ENCODE assay signal across 14 mouse cellular contexts in genomic region chr6:28826689-28827389, GRCm38 (mm10). TPM values are rescaled to one million over a fixed set of nuclear protein-coding genes. Genes with fewer than 3 reads are reported as not detected.
A peak's percentile ranks its signal among the peaks of the same experiment; 100 is the strongest.
DNase-seq lines count a peak whose midpoint lies in the region; ATAC-seq and TF ChIP-seq lines count a peak whose summit lies in the region.
"Had no signal": no experiment of that assay in that cellular context is flagged by ENCODE, and none has a peak within 500 bp of the region (broad histone marks: within the 10 kb centered on the region; RNA-seq: fewer than 3 reads in every experiment).

No protein-coding gene starts in this region.

- ATAC-seq in forebrain, embryonic 14.5 days = no peak
- ATAC-seq in midbrain, embryonic 12.5 days (ENCODE audit: low FRiP score, low read depth) = no peak
- no peak for ATAC-seq in CD4-positive, CD25-positive, alpha-beta regulatory T cell, adult 4 months
- ATAC-seq: liver, embryonic 12.5 days had no signal

- no peaks in the 10 kb centered on the region; the same call in 1 of the 2 replicates for H3K36me3 ChIP-seq in ES-E14 (ENCODE audit: control insufficient read depth, insufficient read depth, low read length, poor library complexity, severe bottlenecking)
- peaks cover 13% of the 10 kb centered on the region; the same call in 1 of the 2 replicates for H3K36me3 ChIP-seq in forebrain, embryonic 14.5 days (ENCODE audit: control insufficient read depth, insufficient read depth, low read length)
- H3K36me3 ChIP-seq in midbrain, embryonic 12.5 days = peaks cover 9% of the 10 kb centered on the region
- H3K36me3 ChIP-seq: embryonic facial prominence, embryonic 13.5 days; heart, embryonic 15.5 days had no signal

- no peak overlapping the region for H3K27ac ChIP-seq in ES-E14 (ENCODE audit: insufficient read depth, low read depth, low read length, poor library complexity, severe bottlenecking)
- no peak overlapping the region for H3K27ac ChIP-seq in forebrain, embryonic 14.5 days (ENCODE audit: low read depth, low read length)
- peak overlapping the region; percentile 40 for H3K27ac ChIP-seq in midbrain, embryonic 12.5 days (replicated peaks)
- H3K27ac ChIP-seq: embryonic facial prominence, embryonic 13.5 days; gastrocnemius, adult 2 months; heart, embryonic 15.5 days; liver, embryonic 12.5 days had no signal

- H3K4me3 ChIP-seq in ES-E14 (ENCODE audit: insufficient read depth in 1 of 2, low read depth in 1 of 2, low read length in 2 of 2, poor library complexity in 1 of 2, severe bottlenecking in 1 of 2) = no peak overlapping the region
- peak overlapping the region; percentile 29 for H3K4me3 ChIP-seq in forebrain, embryonic 14.5 days (ENCODE audit: low read depth, low read length)
- peak overlapping the region; percentile 21 for H3K4me3 ChIP-seq in midbrain, embryonic 12.5 days
- H3K4me3 ChIP-seq: embryonic facial prominence, embryonic 13.5 days; gastrocnemius, adult 2 months; heart, embryonic 15.5 days; liver, embryonic 12.5 days had no signal

- peaks cover 0 to 8% of the 10 kb centered on the region in 2 experiments; a peak in 2 of 4 replicates for H3K4me1 ChIP-seq in ES-E14 (ENCODE audit: control insufficient read depth in 2 of 2, insufficient read depth in 2 of 2, low read length in 2 of 2, poor library complexity in 1 of 2)
- H3K4me1 ChIP-seq in forebrain, embryonic 14.5 days (ENCODE audit: control insufficient read depth, insufficient read depth, low read length) = peaks cover 51% of the 10 kb centered on the region
- H3K4me1 ChIP-seq in midbrain, embryonic 12.5 days = peaks cover 62% of the 10 kb centered on the region

- no peak overlapping the region for H3K9ac ChIP-seq in ES-E14 (ENCODE audit: insufficient read depth, low read depth, low read length, poor library complexity, severe bottlenecking)
- peak overlapping the region; percentile 29; the same call in 1 of the 2 replicates for H3K9ac ChIP-seq in forebrain, embryonic 14.5 days (ENCODE audit: low read length)
- H3K9ac ChIP-seq in midbrain, embryonic 12.5 days (replicated peaks) = peak overlapping the region; percentile 34; the same call in 1 of the 2 replicates
- H3K9ac ChIP-seq: embryonic facial prominence, embryonic 13.5 days; heart, embryonic 15.5 days; liver, embryonic 12.5 days had no signal

- DNase-seq in cerebellum, adult 8-10 months = peak; percentile 26
- no peak for DNase-seq in cerebellum, adult 9-10 months
- DNase-seq in ES-E14 (ENCODE audit: low read depth, low spot score) = no peak
- peak; percentile 42 for DNase-seq in forebrain, embryonic 14.5 days (ENCODE audit: low spot score)
- no peak for DNase-seq in heart, adult 8-10 months (ENCODE audit: low spot score)
- no peak for DNase-seq in spleen, adult 18-20 months
- DNase-seq: gastrocnemius, adult 2 months; kidney, adult 18-20 months had no signal

- peak overlapping the region; percentile 96 for H3K4me2 ChIP-seq in forebrain, embryonic 14.5 days (ENCODE audit: low read length)
- H3K4me2 ChIP-seq in midbrain, embryonic 12.5 days (replicated peaks) = peak overlapping the region; percentile 99
- H3K4me2 ChIP-seq: embryonic facial prominence, embryonic 13.5 days; heart, embryonic 15.5 days; liver, embryonic 12.5 days had no signal

- in situ Hi-C loops in ES-E14 (cut with MboI; ENCODE audit: low sequenced_read_pairs in 2 of 2, unreplicated experiment in 2 of 2) = no loop called here

- WGBS in forebrain, embryonic 14.5 days = 50% methylated on average over 9 of the region's 9 CpGs
- 61% methylated on average over 9 of the region's 9 CpGs for WGBS in midbrain, embryonic 12.5 days

- H3K27me3 ChIP-seq in forebrain, embryonic 14.5 days (replicated peaks; ENCODE audit: control insufficient read depth, insufficient read depth, low read length) = no peaks in the 10 kb centered on the region
- H3K27me3 ChIP-seq in midbrain, embryonic 12.5 days = peaks cover 16% of the 10 kb centered on the region

- H3K9me3 ChIP-seq in ES-E14 (ENCODE audit: control insufficient read depth, insufficient read depth, low read depth, low read length) = no peaks in the 10 kb centered on the region
- no peaks in the 10 kb centered on the region for H3K9me3 ChIP-seq in forebrain, embryonic 14.5 days (replicated peaks; ENCODE audit: control insufficient read depth, low read length)
- H3K9me3 ChIP-seq in midbrain, embryonic 12.5 days = no peaks in the 10 kb centered on the region
- H3K9me3 ChIP-seq: embryonic facial prominence, embryonic 13.5 days; heart, embryonic 15.5 days; liver, embryonic 12.5 days had no signal

TF ChIP-seq in ES-E14, 5 proteins besides CTCF, POLR2A, EP300 and RAD21:
- no peak for TF ChIP-seq CHD2 (IDR thresholded peaks at IDR 0.05; ENCODE audit: low read depth, low read length)
- 0 out of 2 replicates have a peak, but pooled peaks have one; percentile 35 for TF ChIP-seq MAFK (IDR thresholded peaks at IDR 0.05; ENCODE audit: insufficient read depth, low read depth, low read length)
- TF ChIP-seq ZC3H11A (IDR thresholded peaks at IDR 0.05; ENCODE audit: borderline replicate concordance, low read depth, low read length) = no peak
- no peak for TF ChIP-seq HCFC1 (IDR thresholded peaks at IDR 0.05; ENCODE audit: borderline replicate concordance, insufficient read depth, low read length)
- no peak for TF ChIP-seq ZNF384 (IDR thresholded peaks at IDR 0.05; ENCODE audit: low read depth, low read length)

RNA-seq across cellular contexts. Expression of gene Lrrc4, which starts 4.7 kb away (rescaled TPM):
- 0.85 and 1.2 TPM in 2 replicates for total RNA-seq in ES-E14 (2012; rRNA removed)
- 5.8 and 7.6 TPM in 2 replicates for polyA plus RNA-seq in forebrain, embryonic 14.5 days (2014; fragmentation: Nextera tagmentation; extraction: Ambion mirVana)
- polyA plus RNA-seq in midbrain, embryonic 12.5 days (2016; fragmentation: Nextera tagmentation; extraction: Ambion mirVana) = 3.8 TPM in 2 replicates
- under 1 TPM; 0.62 to 0.98 (median 0.76) TPM for total RNA-seq in heart, adult 8-10 months (2022)
- polyA plus RNA-seq in CD4-positive, CD25-positive, alpha-beta regulatory T cell, adult 4 months (2017; shearing (Covaris generic)) = under 1 TPM; 0.16 to 0.51 TPM
- total RNA-seq: monocyte, adult 5-6 weeks had no signal

Comparison
In these comparisons a context has a peak if more than half of its experiments do, and no peak if none do; other contexts are left out.
1. DNase-seq: peak in cerebellum, adult 8-10 months (single experiment) and forebrain, embryonic 14.5 days (single experiment); none in cerebellum, adult 9-10 months (single experiment), ES-E14 (single experiment), heart, adult 8-10 months (single experiment) and spleen, adult 18-20 months (0 of 2).
2. H3K4me3 ChIP-seq: peak in forebrain, embryonic 14.5 days (single experiment) and midbrain, embryonic 12.5 days (single experiment); none in ES-E14 (0 of 2).